Mouse (Mus musculus) myocyte (in vitro differentiated cells): ENCODE measurements around the gene Trim67. TPM values are rescaled to one million over a fixed set of nuclear protein-coding genes. Genes with fewer than 3 reads are reported as not detected.

Source experiments
- H3K27me3 ChIP-seq: one replicate; pipeline ENCODE4 v1.6.1; 2011; ENCODE audit not compliant: control insufficient read depth, insufficient read depth, insufficient read length
- H3K36me3 ChIP-seq: one replicate; pipeline ENCODE4 v1.6.1; 2011; ENCODE audit not compliant: control insufficient read depth, insufficient read depth
- H3K4me2 ChIP-seq: one replicate; pipeline ENCODE4 v1.6.1; 2011; ENCODE audit warnings: low read depth, control low read depth
- H3K4me3 ChIP-seq: one replicate; pipeline ENCODE4 v1.5.1; 2011; ENCODE audit warnings: mild to moderate bottlenecking, control low read depth, moderate library complexity
- H3K79me2 ChIP-seq: one replicate; pipeline ENCODE4 v1.6.1; 2011; ENCODE audit not compliant: control insufficient read depth, insufficient read depth
- H3ac ChIP-seq: one replicate; pipeline ENCODE4 v1.6.1; 2011; ENCODE audit not compliant: control insufficient read depth, insufficient read length
- CEBPB ChIP-seq: IDR thresholded peaks from 2 replicates; pipeline ENCODE4 v1.6.1; 2011; ENCODE audit warnings: mild to moderate bottlenecking, moderate library complexity; ENCODE audit not compliant: poor library complexity, insufficient read depth, severe bottlenecking
- E2F4 ChIP-seq: IDR thresholded peaks from one replicate; pipeline ENCODE4 v1.6.1; 2011; ENCODE audit warnings: mild to moderate bottlenecking, control low read depth, moderate library complexity; ENCODE audit not compliant: insufficient read depth
- MAX ChIP-seq: IDR thresholded peaks from one replicate; pipeline ENCODE4 v1.6.1; 2011; ENCODE audit warnings: low read depth, mild to moderate bottlenecking, control low read depth
- MYOD1 ChIP-seq, 3 experiments: IDR thresholded peaks; one replicate each; pipeline ENCODE4 v1.6.1; 2011; ENCODE audit warnings: control low read depth in 2 of 3, low read depth in 2 of 3, mild to moderate bottlenecking in 2 of 3, moderate library complexity in 1 of 3; ENCODE audit not compliant: insufficient read length in 2 of 3, control insufficient read depth in 1 of 3
- MYOG ChIP-seq, 3 experiments: IDR thresholded peaks; one replicate each; pipeline ENCODE4 v1.6.1; 2011; ENCODE audit warnings: control low read depth in 2 of 3, low read depth in 2 of 3, mild to moderate bottlenecking in 2 of 3; ENCODE audit not compliant: insufficient read length in 2 of 3, control insufficient read depth in 1 of 3, insufficient read depth in 1 of 3
- POLR2A ChIP-seq: IDR thresholded peaks from one replicate; pipeline ENCODE4 v1.6.1; 2011; ENCODE audit warnings: low read depth, mild to moderate bottlenecking, control low read depth, moderate library complexity; ENCODE audit not compliant: insufficient read length
- POLR2AphosphoS2 ChIP-seq: IDR thresholded peaks from one replicate; pipeline ENCODE4 v1.6.1; 2011; ENCODE audit warnings: low read depth, control low read depth; ENCODE audit not compliant: insufficient read length
- REST ChIP-seq: IDR thresholded peaks from one replicate; pipeline ENCODE4 v1.6.1; 2011; ENCODE audit warnings: mild to moderate bottlenecking, control low read depth, moderate library complexity; ENCODE audit not compliant: insufficient read depth, insufficient read length
- SRF ChIP-seq: IDR thresholded peaks from one replicate; pipeline ENCODE4 v1.6.1; 2011; ENCODE audit warnings: low read depth; ENCODE audit not compliant: control insufficient read depth, insufficient read length
- TCF12 ChIP-seq: IDR thresholded peaks from one replicate; pipeline ENCODE4 v1.6.1; 2011; ENCODE audit warnings: mild to moderate bottlenecking, control low read depth; ENCODE audit not compliant: poor library complexity, insufficient read depth, severe bottlenecking
- TCF3 ChIP-seq: IDR thresholded peaks from one replicate; pipeline ENCODE4 v1.6.1; 2011; ENCODE audit warnings: low read depth, control low read depth; ENCODE audit not compliant: insufficient read length
- USF1 ChIP-seq: IDR thresholded peaks from one replicate; pipeline ENCODE4 v1.6.1; 2011; ENCODE audit warnings: low read depth, mild to moderate bottlenecking, control low read depth, moderate library complexity
- polyA plus RNA-seq: library from polyadenylated mRNA; unstranded; fragments of >200 nt; fragmentation: generic; extraction: Trizol; gene quantifications from one replicate; pipeline ENCODE4 v1.2.1, GENCODE M21; 2012; ENCODE audit warnings: missing spikeins

Gene Trim67
- polyA plus RNA-seq, 1 experiment: 0.01 TPM

- Histone ChIP-seq H3K27me3 (peaks cover 16% of the 10 kb centered on the region), H3K4me2 (no peak overlapping the region), H3ac (no peak overlapping the region), H3K36me3 (no peaks in the 10 kb centered on the region), H3K79me2 (no peaks in the 10 kb centered on the region), H3K4me3 (no peak overlapping the region)
- TF ChIP-seq CEBPB (no peak), USF1 (no peak), MAX (no peak), TCF12 (no peak), E2F4 (no peak), MYOD1 (IDR thresholded peaks at IDR 0.05; ENCODE audit: control insufficient read depth in 1 of 3, insufficient read length in 2 of 3, low read depth in 2 of 3) (no peak), MYOG (IDR thresholded peaks at IDR 0.05; ENCODE audit: control insufficient read depth in 1 of 3, insufficient read depth in 1 of 3, insufficient read length in 2 of 3, low read depth in 2 of 3) (no peak), POLR2AphosphoS2 (no peak), REST (no peak), TCF3 (no peak), POLR2A (no peak), SRF (no peak)
Measured at GRCm38 (mm10) chr8:124784613-124785012, 8.3 kb upstream of the Trim67 start.

DNA sequence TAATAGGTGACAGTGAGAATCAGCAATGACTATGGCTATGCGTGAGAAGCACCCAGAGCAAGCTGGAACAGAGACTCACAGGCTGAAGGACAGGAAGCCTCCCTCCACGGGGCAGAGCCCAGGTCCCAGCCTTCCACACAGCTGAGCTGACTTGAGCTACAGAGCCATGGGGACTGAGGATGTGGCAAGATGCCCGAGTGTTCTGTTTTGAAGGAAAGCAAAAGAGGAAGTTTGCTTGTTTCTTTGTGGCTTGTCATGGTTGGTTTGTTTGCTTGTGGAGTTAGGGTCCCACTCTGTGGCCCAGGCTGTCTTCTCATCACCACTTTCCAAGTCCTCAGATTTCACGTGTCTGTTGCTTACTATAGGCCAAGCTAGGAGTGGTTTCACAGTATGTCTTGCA lies 2.2 kb upstream of the Trim67 start:
- Histone ChIP-seq H3K27me3 (peaks cover 70% of the 10 kb centered on the region), H3K79me2 (no peaks in the 10 kb centered on the region), H3ac (no peak overlapping the region), H3K4me3 (no peak overlapping the region), H3K4me2 (no peak overlapping the region), H3K36me3 (no peaks in the 10 kb centered on the region)
- TF ChIP-seq E2F4 (no peak), POLR2AphosphoS2 (no peak), MAX (no peak), POLR2A (no peak), CEBPB (no peak), SRF (no peak), USF1 (no peak), REST (no peak), TCF3 (no peak), TCF12 (no peak), MYOG (IDR thresholded peaks at IDR 0.05; ENCODE audit: control insufficient read depth in 1 of 3, insufficient read depth in 1 of 3, insufficient read length in 2 of 3, low read depth in 2 of 3) (no peak), MYOD1 (IDR thresholded peaks at IDR 0.05; ENCODE audit: control insufficient read depth in 1 of 3, insufficient read length in 2 of 3, low read depth in 2 of 3) (no peak)

DNA sequence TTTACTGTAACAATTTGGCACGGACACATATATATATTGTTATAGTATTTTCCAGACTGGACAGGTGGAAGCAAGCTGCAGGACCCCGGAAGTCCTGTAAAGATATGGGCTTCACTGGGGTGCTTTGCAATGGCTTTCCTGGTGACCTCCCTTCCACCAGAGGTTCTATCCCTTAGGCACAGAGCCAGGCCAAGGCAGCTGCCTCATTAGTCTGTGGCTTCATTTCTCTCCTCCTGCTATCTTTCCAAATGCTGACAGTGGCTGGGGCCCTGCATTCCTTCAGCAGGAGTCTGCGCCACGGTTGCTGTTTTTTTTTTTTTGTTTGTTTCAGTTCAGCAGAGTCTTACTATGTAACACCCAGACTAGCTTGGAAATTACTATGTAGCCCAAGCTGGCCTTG lies 1.1 kb upstream of the Trim67 start:
- H3K79me2 ChIP-seq: no peaks in the 10 kb centered on the region
- H3K4me3 ChIP-seq: no peak overlapping the region
- TF ChIP-seq MYOG (IDR thresholded peaks at IDR 0.05; ENCODE audit: control insufficient read depth in 1 of 3, insufficient read depth in 1 of 3, insufficient read length in 2 of 3, low read depth in 2 of 3) (no peak), MYOD1 (IDR thresholded peaks at IDR 0.05; ENCODE audit: control insufficient read depth in 1 of 3, insufficient read length in 2 of 3, low read depth in 2 of 3) (no peak), TCF3 (no peak), SRF (no peak), REST (no peak), TCF12 (no peak), MAX (no peak)
- no peaks in the 10 kb centered on the region for H3K36me3 ChIP-seq
- H3ac ChIP-seq: no peak overlapping the region
- H3K4me2 ChIP-seq: no peak overlapping the region
- peaks cover 65% of the 10 kb centered on the region for H3K27me3 ChIP-seq

- H3K36me3 ChIP-seq: no peaks in the 10 kb centered on the region
- peaks cover 61% of the 10 kb centered on the region for H3K27me3 ChIP-seq
- H3ac ChIP-seq: no peak overlapping the region
- peak overlapping the region; percentile 48 for H3K4me2 ChIP-seq
- no peak overlapping the region for H3K4me3 ChIP-seq
- no peak for TF ChIP-seq CEBPB
- TF ChIP-seq POLR2A: no peak
- no peak for TF ChIP-seq TCF3
- TF ChIP-seq POLR2AphosphoS2: no peak
- no peak for TF ChIP-seq E2F4
- TF ChIP-seq USF1: no peak
- H3K79me2 ChIP-seq: no peaks in the 10 kb centered on the region
Measured at GRCm38 (mm10) chr8:124792186-124792585, 706 bp upstream of the Trim67 start.

DNA sequence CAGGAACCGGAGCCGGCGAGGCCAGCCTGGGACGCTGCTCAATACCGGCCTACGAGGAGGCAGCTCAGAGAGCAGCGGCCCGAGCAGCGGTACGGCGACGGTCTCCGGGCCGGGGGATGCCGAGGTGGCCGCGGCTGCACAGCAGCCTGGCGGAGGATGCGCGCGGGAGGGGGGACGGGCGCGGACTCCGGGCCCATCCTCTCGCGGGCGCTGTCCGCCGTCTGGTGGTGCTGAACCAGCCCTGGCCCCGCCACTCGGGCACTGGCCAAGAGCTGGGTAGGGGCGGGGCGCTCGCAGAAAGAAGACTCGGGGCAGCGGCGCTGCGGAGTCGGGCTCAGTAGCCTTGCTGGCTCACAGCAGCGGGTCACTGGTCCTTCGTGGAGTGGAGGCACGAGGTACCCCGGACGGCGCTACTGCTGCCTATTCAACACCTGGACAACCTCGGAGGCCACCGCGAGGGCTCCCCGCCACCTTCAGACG lies 320 bp downstream of the Trim67 start:
- Histone ChIP-seq H3ac (no peak overlapping the region), H3K27me3 (peaks cover 61% of the 10 kb centered on the region), H3K4me3 (no peak overlapping the region), H3K79me2 (no peaks in the 10 kb centered on the region), H3K4me2 (peak overlapping the region; percentile 48), H3K36me3 (no peaks in the 10 kb centered on the region)
- TF ChIP-seq REST (peak; percentile 76), MAX (no peak), TCF3 (no peak), MYOD1 (IDR thresholded peaks at IDR 0.05; ENCODE audit: control insufficient read depth in 1 of 3, insufficient read length in 2 of 3, low read depth in 2 of 3) (peak in 1 of 3 experiments; percentile 21), MYOG (IDR thresholded peaks at IDR 0.05; ENCODE audit: control insufficient read depth in 1 of 3, insufficient read depth in 1 of 3, insufficient read length in 2 of 3, low read depth in 2 of 3) (peak in 1 of 3 experiments; percentile 44), USF1 (no peak), POLR2AphosphoS2 (no peak), TCF12 (no peak), E2F4 (no peak)
